Mouse (Mus musculus) urinary bladder, postnatal 36 days (tissue): ENCODE data around the gene Zfp738.
"Not testable (repeated sequence)": the region's sequence is repeated elsewhere in the genome, so short reads cannot be mapped to it uniquely, and the experiment has no call there.

Experiments
- DNase-seq, 2 experiments: peaks; one replicate each; pipeline ENCODE4 v3.0.0; 2022; ENCODE audit warnings: low spot score in 2 of 2, mixed read lengths in 1 of 2

The Zfp738 gene

DNA sequence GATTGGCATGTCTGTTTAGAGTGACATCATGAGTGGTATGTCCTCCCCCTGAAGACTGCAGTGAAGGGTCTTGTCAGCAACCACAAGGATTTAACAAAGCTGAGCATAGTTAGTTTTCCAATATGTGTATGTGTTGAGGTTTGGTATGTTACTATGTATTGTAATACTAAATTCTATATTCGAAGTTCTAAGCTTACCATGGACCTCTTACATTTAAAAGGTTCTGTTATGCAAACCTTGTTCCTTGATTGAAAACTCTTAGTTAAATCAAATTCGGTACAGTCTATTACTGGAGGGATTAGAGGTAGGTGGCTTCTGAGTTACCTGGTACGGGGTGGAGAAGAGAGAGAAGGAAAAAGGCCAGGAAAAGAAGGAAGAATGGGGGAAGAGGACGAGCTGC is at the start of gene Zfp738:
Gene Zfp738, minus strand, starts transcription at position 101 of the 400 bp plus-strand sequence.
- no peak for DNase-seq

DNA sequence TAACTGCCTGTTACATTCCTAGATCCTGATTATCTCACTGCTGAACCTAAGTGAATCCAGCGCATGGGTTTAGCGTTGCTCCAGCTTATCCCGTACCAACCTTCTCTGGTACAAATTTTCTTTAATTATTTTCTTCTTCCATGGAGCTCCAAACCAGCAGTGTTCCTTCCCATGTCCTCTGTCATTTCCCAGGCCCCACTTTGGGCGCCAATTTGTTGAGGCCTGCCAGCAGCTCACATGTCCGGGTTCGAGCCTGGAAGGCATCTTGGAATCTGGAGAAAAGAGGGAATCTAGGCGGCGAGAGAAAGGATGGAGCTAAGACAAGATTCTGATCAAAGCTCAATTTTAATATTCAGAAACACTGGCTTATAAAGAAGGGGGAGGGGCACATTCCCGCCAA is 47.5 kb upstream of the Zfp738 start:
- DNase-seq: not testable (repeated sequence)

DNA sequence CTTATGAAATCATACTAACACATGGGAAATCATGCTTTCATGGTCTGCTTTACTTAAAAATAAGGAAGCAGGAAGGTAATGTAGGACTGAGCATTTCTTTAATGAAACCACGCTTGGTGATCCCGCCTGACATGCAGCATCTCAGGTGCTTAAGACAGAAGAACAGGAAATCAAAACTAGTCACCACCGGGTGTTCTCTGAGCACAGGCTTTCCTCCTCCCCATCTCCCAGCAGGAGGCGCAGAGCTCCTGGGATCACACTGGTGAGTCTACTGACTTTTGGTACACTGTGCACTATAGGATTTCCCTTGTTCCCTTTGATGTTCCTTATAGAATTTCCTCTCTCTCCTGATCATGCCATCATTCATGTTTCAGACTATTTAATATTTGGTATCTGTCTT is 42.6 kb upstream of the Zfp738 start:
- DNase-seq: peak; percentile 21 to 26

DNA sequence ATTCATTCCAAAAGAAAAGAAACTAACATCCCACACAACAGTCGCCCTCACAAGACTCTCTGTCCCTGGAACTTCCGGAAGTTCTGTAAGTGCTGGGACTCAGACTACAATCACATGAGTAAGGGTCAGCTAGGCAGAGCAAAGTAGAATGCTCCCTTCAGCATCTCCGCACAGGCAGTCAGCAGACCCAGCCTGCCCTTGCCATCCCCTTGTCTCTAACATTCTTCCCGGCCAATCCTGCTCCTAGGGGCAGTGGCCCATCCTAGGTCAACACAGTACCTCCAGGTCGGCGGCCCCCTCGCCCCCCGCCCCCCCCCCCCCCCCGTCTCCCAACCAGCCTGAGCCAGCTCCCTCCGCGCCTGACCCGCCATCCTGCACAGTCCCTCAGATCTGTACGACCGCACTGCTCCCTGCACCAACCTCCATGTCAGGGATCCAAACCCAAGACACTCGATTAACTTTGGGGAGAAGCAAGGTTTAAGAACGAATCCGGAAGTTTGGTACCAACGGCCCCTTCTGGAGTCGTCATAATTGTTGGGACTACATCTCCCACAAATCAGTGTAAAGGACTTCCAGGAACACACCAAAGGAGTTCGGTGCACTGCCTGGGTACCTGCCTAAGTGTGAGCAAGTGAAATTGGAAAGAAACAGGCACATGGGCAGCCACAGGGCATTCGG is 41.9 kb upstream of the Zfp738 start, which contains the start of gene Zfp65:
Gene Zfp65, minus strand, starts transcription at position 533 of the 678 bp plus-strand sequence.
- peak; percentile 43 to 54 for DNase-seq

DNA sequence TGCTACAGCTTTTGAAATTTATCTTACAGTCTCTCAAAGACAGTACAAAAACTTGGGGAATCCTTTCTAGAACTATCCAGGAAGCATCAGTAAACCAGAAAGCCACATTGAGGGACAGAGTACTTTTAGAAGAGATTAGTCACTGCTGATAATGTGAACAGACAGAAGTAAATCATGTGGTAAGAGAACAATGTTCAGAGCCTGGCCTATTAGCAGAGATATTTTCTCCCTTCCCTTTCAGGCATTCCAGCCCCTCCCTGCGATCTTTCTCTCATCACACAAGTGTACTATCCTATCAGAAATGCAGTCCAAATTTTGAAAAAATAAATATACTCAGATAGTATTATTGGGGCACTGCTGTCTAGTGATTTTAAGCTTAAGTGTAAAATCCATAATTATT is 41.2 kb upstream of the Zfp738 start:
- DNase-seq: no peak

DNA sequence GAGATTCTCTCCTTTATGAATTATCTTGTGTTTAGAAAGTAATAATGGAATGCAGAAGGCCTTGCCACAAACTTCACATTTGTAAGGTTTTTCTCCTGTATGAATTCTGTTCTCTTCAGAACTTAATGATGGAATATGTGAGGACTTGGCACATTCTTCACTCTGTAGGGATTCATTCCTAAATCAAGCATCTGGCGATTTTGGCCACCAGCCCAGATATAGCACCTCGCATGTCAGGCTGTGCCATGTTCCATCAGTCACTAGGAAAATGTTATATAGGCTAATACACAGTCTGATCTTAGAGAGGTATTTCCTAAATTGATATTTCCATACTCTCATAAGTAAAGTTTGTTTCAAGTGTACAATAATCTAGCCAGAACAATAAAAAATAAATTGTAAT is 38.5 kb upstream of the Zfp738 start:
- not testable (repeated sequence) for DNase-seq

DNA sequence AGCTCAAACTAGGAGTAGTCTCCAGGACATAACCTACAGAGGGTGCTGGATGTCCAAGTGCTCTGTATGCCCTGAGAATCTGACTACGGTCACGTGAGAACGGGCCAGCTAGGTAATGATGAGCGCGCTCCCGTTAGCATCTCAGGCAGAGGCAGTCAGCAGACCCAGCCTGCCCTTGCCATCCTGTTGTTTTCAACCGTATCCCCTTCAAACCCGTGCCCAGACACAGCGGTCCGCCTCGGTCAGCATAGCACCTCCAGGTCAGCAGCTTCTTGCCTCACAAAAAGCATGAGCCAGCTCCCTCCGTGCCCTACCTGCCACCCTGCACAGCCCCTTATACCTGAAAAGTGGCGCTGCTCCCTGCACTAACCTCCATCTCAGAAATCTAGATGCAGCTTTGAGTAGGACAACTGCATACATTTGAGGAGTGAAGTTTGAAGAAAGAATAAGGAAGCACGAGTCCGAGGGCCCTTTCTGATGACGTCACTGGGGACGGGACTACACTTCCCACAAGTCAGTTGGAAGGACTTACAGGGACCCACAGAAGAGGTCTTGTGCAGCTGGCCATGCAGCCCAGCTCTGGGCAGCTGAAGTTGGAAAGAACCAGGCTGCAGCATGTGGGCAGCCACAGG is 37.1 kb upstream of the Zfp738 start:
- peak; percentile 86 to 88 for DNase-seq

DNA sequence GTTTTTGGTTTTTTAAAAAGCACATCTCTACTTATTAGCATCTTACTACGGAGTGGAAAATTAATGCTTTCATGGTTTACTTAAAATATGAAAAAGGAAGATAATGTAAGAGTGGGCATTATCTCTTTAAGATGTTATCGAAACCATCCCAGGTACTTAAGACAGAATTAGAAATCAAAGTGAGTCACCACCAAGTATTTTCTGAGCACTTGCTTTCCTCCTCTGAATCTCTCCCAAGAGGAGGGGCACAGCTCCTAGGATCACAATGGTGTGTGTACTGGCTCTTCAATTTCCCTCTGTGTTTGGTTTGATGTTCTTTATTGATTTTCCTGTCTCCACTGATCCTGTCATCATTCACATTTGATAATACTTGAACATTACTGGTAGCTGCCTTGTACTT is 3.0 kb downstream of the Zfp738 start:
- DNase-seq: not testable (repeated sequence)

DNA sequence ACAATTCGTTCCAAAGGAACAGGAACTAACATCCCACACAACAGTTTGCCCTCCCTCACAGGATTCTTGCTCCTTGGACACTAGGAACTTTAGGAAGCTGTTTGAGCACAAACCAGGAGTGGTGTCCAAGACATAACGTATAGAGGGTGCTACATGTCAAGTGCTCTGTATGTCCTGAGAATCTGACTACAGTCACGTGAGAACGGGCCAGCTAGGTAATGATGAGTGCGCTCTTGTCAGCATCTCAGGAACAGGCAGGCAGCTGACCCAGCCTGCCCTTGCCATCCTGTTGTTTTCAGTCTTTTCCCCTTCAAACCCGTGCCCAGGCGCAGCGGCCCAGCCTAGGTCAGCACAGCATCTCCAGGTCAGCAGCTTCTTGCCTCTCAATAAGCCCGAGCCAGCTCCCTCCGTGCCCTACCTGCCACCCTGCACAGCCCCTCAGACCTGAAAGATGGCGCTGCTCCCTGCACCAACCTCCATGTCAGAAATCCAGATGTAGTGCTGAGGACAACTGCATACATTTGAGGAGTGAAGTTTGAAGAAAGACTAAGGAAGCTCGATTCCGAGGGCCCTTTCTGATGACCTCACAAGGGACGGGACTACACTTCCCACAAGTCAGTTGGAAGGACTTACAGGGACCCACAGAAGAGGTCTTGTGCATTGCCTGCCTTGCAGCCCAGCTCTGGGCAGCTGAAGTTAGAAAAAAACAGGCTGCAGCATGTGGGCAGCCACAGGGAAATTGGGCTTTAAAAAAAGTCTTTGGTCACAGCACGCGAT is 3.7 kb downstream of the Zfp738 start:
- peak; percentile 78 to 83 for DNase-seq

DNA sequence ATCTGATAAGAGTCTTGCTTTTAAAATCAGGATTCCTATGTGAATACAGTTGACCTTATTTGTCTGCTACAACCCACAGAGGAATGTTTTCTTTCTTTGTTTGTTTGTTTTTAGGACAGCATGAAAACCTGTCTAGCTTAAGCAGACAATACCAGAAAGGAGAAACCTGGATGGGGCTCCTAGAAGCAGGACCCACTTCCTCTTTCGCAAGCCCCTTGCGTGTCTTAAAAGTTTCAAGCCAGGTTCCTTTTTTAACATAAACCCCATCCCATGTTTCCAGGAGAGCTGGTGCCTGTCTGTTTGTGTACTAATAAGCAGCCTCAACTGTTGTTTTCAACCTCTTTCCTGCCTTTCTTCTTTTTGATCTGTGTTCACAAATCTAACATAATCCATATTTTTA is 12.0 kb downstream of the Zfp738 start:
- no peak for DNase-seq

DNA sequence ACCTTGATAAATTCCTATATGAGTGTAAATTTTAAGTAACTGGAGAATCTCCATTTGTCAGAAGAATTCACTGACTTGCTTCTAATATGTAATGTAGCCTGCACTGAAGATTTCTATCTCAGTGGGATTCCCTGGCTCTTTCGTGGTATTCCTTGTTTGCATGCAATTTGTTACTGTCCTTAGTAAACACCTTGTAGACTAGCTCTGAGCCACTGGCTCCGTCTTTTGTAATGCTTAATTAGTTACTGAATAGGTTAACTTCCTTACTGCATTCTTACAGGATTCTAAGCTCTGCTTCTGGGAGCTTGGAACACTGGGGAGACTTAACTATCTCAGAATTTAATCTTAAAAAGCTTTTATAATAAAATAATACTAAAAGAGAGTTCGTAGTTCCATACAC is 34.4 kb downstream of the Zfp738 start:
- no peak for DNase-seq

DNA sequence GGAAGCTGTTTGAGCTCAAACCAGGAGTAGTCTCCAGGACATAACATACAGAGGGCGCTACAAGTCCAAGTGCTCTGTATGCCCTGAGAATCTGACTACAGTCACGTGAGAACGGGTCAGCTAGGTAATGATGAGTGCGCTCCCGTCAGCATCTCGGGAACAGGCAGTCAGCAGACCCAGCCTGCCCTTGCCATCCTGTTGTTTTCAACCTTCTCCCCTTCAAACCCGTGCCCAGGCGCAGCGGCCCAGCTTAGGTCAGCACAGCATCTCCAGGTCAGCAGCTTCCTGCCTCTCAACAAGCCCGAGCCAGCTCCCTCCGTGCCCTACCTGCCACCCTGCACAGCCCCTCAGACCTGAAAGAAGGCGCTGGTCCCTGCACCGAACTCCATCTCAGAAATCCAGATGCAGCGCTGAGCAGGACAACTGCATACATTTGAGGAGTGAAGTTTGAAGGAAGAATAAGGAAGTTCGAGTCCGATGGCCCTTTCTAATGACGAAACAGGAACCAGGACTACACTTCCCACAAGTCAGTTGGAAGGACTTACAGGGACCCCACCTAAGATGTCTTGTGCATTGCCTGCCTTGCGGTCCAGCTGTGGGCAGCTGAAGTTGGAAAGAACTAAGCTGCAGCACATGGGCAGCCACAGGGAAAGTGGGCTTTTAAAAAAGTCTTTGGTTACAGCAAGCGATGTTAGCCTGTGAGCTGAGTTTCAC is 49.4 kb downstream of the Zfp738 start, which contains the start of the genes Gm49345 and Zfp729a:
Gene Gm49345, minus strand, starts transcription at position 476 of the 714 bp plus-strand sequence.
Gene Zfp729a, minus strand, starts transcription at position 498 of the 714 bp plus-strand sequence.
- DNase-seq: peak; percentile 79 to 83

DNA sequence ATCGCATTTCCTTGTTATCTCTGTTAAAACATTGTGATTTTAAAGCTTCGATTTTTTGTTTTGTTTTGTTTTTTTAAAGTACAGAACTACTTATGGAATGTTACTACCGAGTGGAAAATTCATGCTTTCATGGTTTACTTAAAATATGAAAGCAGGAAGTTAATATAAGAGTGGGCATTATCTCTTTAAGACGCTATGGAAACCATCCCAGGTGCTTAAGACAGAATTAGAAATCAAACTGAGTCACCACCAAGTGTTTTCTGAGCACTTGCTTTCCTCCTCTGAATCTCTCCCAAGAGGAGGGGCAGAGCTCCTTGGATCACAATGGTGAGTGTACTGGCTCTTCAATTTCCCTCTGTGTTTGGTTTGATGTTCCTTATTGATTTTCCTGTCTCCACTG is 76.8 kb downstream of the Zfp738 start:
- DNase-seq: no peak

DNA sequence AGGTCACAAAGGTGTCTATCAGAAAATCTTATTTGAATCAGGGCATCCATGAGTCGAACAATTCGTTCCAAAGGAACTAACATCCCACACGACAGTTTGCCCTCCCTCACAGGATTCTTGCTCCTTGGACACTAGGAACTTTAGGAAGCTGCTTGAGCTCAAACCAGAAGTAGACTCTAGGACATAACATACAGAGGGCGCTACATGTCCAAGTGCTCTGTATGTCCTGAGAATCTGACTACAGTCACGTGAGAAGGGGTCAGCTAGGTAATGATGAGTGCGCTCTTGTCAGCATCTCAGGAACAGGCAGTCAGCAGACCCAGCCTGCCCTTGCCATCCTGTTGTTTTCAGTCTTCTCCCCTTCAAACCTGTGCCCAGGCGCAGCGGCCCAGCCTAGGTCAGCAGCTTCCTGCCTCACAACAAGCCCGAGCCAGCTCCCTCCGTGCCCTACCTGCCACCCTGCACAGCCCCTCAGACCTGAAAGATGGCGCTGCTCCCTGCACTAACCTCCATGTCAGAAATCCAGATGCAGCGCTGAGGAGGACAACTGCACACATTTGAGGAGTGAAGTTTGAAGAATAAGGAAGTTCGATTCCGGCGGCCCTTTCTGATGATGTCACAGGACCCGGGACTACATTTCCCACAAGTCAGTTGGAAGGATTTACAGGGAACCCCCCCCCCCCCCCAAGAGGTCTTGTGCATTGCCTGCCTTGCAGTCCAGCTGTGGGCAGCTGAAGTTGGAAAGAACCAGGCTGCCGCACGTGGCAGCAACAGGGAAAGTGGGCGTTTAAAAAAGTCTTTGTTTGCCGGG is 77.6 kb downstream of the Zfp738 start, which contains the start of gene Zfp729b:
Gene Zfp729b, minus strand, starts transcription at position 642 of the 811 bp plus-strand sequence.
- DNase-seq: peak; percentile 89
